Mouse (Mus musculus): ENCODE results near the gene Pgpep1.

The Pgpep1 gene

GRCm38 (mm10) chr8:70630532-70631381, 29.4 kb downstream of the Pgpep1 start:
- peak; percentile 82 to 92 for DNase-seq

GRCm38 (mm10) chr8:70629574-70630531, 30.3 kb downstream of the Pgpep1 start:
- DNase-seq, result peak; percentile 80 to 90

GRCm38 (mm10) chr8:70628986-70629490, 31.1 kb downstream of the Pgpep1 start:
- DNase-seq, result no peak

GRCm38 (mm10) chr8:70627041-70627440, 33.1 kb downstream of the Pgpep1 start:
- DNase-seq, result no peak

DNA sequence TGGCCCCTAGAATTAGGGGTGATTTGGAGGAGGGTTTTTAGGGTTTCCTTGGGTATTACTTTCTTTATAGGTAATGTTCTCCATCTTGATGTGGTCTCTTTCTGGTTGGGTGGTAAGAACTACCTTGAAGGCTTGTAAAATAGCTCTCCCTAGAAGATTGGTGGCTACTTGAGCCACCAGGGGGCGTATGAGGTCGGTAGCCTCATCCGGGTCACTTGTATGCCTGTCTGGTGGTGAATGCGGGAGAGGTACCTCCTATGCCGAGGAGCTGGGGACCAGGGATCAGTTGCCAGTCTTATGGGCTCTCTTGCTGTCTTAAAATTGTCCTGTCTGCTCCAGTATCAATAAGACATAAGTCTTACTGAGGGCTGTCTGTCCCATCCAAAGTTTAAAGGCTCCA, 35.1 kb downstream of the Pgpep1 start:
- DNase-seq, result peak; percentile 80 to 86

- DNase-seq, result no peak
These were observed 38.0 kb downstream of the Pgpep1 start for GRCm38 (mm10) chr8:70622220-70622619.

DNA sequence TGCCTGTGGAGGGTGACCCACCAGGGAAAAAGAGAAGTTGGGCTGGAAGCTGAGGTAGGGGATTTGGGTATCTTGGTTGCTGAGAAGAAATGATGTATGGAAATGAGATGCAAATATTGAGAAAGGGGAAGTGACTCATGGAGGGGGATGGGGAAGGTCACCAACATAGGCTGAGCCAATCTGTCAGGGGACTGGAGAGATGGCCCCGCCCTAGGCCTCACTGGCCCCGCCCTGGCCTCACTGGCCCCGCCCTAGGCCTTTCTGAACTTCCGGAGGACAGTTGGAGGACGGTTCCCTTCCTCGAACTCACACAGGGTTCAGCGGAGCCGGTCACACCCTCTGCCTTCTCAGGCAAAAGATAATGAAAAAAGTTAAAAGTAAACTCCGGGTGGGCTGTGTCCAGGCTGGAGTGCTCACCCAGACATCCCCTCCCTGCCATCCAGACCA, 41.3 kb downstream of the Pgpep1 start:
- DNase-seq, result peak; percentile 31 to 73

- DNase-seq, result no peak
These were observed 42.2 kb downstream of the Pgpep1 start for GRCm38 (mm10) chr8:70617985-70618384.

- DNase-seq, result no peak
These were observed 43.5 kb downstream of the Pgpep1 start for GRCm38 (mm10) chr8:70616645-70617044.

DNA sequence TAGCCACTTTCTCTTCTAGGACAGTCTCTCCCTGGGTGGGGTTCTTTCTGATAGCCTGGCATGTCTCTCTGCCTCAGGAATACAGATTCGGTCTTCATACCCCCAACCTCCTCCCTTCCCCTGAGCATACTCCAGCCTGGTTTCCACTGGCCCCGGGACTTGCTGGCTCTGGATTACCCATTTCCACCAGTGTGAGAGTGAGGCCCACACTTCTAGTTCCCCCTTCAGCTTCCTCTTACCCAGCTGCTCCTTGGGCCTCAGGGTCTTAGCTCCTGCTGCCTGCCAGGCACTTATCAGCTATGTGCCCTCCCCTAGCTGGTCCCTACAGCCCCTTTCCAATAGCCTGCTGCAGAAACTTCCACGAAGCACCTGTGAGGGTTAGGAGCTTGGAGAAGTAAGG, 44.3 kb downstream of the Pgpep1 start, which contains the start of gene Lrrc25:
Lrrc25 (plus strand) TSS at position 262 of the 400 bp plus-strand sequence.
- no peak for DNase-seq

- no peak for DNase-seq
These were observed 44.9 kb downstream of the Pgpep1 start for GRCm38 (mm10) chr8:70615281-70615680.

- DNase-seq, result no peak
These were observed 45.7 kb downstream of the Pgpep1 start for GRCm38 (mm10) chr8:70614469-70614868.

DNA sequence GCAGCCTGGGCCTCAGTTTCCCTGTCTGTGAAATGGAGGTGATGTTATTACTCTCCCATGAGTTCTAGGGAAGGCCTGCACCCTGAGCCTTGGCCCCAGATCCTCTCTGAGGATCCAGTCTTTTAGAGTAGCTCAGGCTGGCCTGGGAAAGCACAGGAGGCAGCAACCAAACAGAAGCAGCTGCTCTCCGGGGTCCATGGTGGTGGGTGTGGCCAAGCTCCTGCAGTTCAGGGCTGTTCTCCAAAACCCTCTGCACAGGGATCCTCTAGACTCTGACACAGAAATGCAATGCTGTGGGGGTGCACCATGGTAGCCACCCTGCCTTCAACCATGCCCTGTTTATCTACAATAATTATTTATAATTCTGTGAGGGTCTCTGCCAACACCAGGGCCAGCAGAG, 46.4 kb downstream of the Pgpep1 start:
- no peak for DNase-seq

GRCm38 (mm10) chr8:70611849-70612248, 48.3 kb downstream of the Pgpep1 start:
- peak; percentile 82 to 92 for DNase-seq

DNA sequence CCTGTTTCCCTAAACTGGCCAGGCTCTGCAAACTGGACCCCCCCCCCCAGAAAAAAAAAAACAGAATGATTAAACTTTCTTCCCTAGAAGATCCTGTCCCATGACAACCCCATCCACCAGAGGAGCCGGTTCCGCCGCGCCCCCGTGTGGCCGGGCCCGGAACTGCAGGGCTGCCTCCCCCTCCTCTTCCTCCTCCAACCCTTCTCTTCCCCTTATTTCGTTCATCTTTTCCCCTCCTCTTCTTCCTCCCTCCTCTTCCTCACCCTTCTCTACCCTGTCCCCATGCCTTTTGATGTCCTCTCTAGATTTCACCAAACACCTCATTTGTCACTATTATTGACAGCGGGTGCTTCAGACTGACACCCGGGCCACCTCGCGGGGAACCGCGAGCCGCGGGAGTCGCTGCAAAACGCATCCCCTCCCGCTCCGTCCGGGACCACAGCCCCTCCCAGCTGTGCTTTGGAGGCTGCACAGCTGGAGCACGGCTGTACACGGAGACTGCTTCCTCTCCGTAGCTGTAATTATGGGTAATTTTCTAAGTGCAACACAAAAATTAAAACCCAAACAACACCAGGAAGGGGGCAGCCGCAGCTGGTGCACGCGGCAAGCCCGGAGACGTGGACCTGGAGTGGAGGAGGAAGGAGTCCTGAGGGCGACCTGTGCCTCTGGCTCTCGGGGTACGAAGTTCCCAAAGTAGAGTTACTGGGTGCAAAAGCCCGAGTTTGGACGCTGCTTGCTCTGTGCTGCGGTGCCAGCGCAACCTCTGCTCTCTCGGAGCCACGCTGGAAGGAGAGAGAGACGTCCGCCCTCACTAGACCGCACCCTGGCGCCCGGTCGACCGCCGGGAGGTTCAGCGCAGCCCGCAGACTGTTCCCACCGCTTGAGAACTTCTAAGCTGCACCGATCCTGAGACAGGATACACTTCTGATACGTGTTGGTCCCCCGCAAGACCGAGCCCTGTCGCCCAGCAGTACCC, 49.1 kb downstream of the Pgpep1 start:
- peak; percentile 81 to 88 for DNase-seq

- DNase-seq, result peak; percentile 92 to 96
These were observed 50.1 kb downstream of the Pgpep1 start for GRCm38 (mm10) chr8:70609849-70610795.

GRCm38 (mm10) chr8:70609368-70609848, 50.8 kb downstream of the Pgpep1 start:
- peak; percentile 87 to 95 for DNase-seq

GRCm38 (mm10) chr8:70608749-70609367, 51.3 kb downstream of the Pgpep1 start, which contains the start of gene Ssbp4:
Gene Ssbp4, minus strand, starts transcription at chr8:70608872.
- no peak for DNase-seq

DNA sequence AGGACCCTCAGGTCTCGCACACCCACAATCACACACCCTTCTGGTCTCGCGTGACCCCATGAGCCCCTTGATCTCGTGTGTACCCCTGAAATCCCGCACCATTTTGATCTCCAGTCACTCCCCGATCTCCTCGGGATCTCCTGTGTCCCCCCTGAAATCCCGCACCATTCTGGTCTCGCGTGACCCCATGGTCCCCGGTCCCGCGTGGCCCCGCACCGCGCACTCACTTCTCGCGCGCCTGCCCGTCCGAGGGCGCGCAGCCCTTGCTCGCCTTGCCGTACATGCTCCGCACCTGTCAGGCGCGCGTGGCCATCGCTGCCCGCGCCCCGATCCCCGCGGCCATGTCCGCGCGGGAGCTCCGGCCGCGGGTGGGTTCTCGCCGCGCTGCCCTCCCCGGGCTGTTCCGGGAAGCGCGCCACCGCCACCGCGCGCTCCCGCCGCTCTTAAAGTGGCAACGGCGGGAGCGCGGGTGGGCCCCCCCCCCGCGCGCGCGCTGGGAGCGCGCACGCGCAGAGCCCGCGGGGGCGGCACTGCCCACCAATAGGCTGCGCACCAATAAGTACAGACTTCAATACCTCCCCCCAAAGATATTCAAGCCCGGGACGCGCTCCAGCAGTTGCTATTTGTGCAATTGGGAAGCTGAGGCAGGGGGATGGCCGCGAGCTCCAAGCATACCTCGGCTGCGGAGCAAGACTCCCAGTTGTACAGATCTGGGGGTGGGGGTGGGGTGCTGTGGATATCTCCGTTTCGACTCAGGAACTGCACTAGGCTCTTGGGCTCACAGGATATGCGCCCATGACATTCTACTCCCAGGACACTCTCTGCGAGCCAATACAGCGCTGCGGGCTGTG, 52.1 kb downstream of the Pgpep1 start:
- DNase-seq, result peak in 1 of 2 experiments; percentile 73
